Comparison of ENCODE assay signal across 12 mouse cellular contexts in the genomic region with DNA sequence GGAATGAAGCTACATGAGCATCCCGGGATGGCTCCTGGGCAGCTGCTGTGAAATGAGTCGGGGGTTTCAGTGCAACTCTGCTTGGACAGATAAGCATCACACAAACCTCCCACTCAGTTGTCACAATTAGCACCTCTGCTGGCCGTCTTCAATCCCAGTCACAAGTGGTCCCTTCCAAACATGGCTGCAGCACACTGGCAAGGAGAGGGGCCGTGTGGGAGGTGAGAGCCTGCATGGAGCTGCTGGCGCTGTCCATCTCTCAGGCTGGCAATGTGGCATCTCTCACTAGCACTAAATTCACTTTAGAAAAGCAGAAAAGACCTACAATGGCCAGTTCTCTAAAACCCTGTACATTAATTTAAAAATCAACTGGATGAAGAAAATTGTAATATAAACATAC.
"Had no signal": no experiment of that assay in that cellular context is flagged by ENCODE, and none has a peak within 500 bp of the region (broad histone marks: within the 10 kb centered on the region; RNA-seq: fewer than 3 reads in every experiment).

No protein-coding gene starts in this region.

- DNase-seq: kidney, adult 11 months; kidney, adult 8-10 months; kidney, postnatal 10 days; kidney, postnatal 36 days; layer of hippocampus, adult 9-11 months; liver, embryonic 13.5 days; lung, adult 2 months; lung, postnatal 14 days; lung, postnatal 4 days; midbrain, embryonic 14.5 days; thymus, adult 18-20 months; thymus, postnatal 36 days had no signal
